Mouse (Mus musculus): Measurements from ENCODE around the gene Armcx1. TPM values are rescaled to one million over a fixed set of nuclear protein-coding genes. Genes with fewer than 3 reads are reported as not detected.
"Not testable (repeated sequence)": the region's sequence is repeated elsewhere in the genome, so short reads cannot be mapped to it uniquely, and the experiment has no call there.

Armcx1 gene
- 41.8 and 47.0 TPM in 2 replicates for polyA plus RNA-seq (2016; fragmentation: Nextera tagmentation; extraction: Ambion mirVana)

DNA sequence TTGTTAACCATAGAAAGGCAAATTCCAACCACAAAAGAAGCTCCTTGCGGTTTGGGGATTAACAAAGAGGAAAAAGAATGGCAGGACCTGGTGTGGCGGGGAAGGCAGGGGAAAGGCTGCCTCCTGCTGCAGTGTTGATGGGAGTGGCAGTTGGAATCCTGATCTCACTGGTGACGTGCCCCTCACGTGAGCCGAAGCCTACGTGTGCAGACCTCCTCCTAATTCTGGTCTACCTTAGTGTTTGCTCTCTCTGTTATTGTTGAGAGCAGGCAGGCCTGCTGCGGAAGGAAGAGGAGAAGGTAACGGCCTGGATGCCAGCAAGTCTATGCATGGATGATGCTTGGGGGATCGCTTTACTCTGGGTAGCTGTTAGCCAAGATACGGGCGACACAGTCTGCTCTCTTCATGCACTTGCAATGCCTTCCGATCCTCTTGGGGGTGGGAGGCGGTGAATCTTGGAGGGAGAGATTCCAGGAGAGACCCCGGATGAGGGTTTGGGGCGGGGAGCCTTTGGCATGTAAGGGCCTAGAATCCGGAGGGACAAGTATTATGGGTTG is at the start of gene Armcx1:
Gene Armcx1 (plus strand): TSS at position 212 of the 557 bp plus-strand sequence.
- peak; percentile 75 for DNase-seq (ENCODE audit: low spot score)
- H3K27ac ChIP-seq = peak within 1 kb of the TSS; percentile 91
- no peaks in the 10 kb centered on the region; the same call in 1 of the 2 replicates for H3K4me1 ChIP-seq (replicated peaks)
- peaks cover 17% of the 10 kb centered on the region for H3K36me3 ChIP-seq
- peak within 1 kb of the TSS; percentile 59 for H3K4me3 ChIP-seq
- H3K9me3 ChIP-seq = no peaks in the 10 kb centered on the region
- peaks cover 30% of the 10 kb centered on the region for H3K27me3 ChIP-seq (ENCODE audit: insufficient read depth, poor library complexity, severe bottlenecking)
- WGBS = 17% methylated on average over 16 of the region's 16 CpGs

DNA sequence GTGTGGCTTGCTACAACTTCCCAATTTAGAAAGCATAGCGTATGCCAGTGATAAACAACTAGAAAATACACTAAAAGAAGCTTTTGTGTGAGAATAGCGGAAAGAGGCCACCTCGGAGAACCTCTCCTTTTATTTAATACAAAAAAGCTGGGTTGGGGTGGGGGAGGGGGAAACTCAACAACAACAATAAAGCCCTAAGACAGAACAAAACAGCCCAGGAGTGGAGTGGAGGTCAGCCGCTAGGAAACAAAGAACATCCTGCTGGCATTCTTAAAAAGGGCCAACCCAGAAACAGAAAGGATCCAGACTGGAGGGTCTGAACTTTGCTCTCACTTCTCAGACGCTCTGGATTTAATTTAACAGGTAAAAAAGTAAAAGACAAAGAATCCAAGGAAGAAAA is 42.7 kb upstream of the Armcx1 start:
- Histone ChIP-seq H3K9me3 (no peaks in the 10 kb centered on the region), H3K4me3 (no peak overlapping the region), H3K27me3 (ENCODE audit: insufficient read depth, poor library complexity, severe bottlenecking) (no peaks in the 10 kb centered on the region), H3K36me3 (no peaks in the 10 kb centered on the region), H3K4me1 (replicated peaks) (peaks cover 15% of the 10 kb centered on the region), H3K27ac (peak overlapping the region; percentile 70)
- DNase-seq (ENCODE audit: low spot score) = peak; percentile 35
- 13% methylated on average over 5 of the region's 5 CpGs for WGBS

DNA sequence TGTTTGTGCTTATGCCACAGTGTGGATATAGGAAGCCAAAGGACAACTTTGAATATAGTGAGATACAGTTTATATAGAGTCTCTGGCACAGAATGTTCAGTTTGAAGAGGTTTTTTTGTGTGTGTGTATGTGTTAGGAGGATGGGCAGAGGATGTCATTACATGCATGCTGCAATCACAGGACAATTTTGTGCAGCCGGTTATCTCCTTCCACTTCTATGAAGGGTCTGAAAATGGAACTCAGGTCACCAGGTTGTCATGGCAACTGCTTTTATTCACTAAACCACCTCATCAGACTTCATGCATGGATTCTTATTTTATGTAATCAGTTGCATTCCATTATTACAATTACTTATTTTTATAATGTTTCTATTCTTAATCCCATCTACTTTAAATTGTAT is 41.8 kb upstream of the Armcx1 start:
- Histone ChIP-seq H3K27me3 (ENCODE audit: insufficient read depth, poor library complexity, severe bottlenecking) (no peaks in the 10 kb centered on the region), H3K27ac (peak overlapping the region; percentile 70), H3K9me3 (no peaks in the 10 kb centered on the region), H3K4me3 (no peak overlapping the region), H3K4me1 (replicated peaks) (peaks cover 15% of the 10 kb centered on the region), H3K36me3 (no peaks in the 10 kb centered on the region)
- DNase-seq (ENCODE audit: low spot score) = no peak
- WGBS = 48% methylated on average over 1 of the region's 1 CpGs

DNA sequence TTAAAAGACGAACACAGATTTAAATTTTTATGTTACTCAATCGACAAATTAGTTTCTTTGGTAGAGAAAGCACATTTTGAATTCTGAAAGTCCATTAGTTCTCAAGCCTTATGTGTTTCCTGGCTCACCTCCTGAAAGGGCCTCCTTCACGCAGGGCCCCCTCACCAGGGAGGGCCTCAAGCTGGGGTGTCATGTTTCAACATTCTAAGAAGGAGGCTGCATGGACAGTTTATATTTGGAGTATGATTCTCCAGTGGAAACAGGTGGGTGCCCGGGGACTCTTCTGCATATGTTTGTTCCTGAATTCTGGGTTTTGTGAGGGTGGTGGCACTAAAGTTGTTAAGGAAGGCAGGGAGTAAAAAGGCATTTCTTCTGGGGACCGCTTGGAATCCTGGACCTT is 32.8 kb upstream of the Armcx1 start:
- DNase-seq (ENCODE audit: low spot score) = peak; percentile 14
- Histone ChIP-seq H3K4me1 (replicated peaks) (peaks cover 14% of the 10 kb centered on the region), H3K4me3 (peak overlapping the region; percentile 64), H3K36me3 (peaks cover 20% of the 10 kb centered on the region), H3K27me3 (ENCODE audit: insufficient read depth, poor library complexity, severe bottlenecking) (peaks cover 20% of the 10 kb centered on the region), H3K9me3 (no peaks in the 10 kb centered on the region), H3K27ac (peak overlapping the region; percentile 92)
- 38% methylated on average over 5 of the region's 5 CpGs for WGBS

DNA sequence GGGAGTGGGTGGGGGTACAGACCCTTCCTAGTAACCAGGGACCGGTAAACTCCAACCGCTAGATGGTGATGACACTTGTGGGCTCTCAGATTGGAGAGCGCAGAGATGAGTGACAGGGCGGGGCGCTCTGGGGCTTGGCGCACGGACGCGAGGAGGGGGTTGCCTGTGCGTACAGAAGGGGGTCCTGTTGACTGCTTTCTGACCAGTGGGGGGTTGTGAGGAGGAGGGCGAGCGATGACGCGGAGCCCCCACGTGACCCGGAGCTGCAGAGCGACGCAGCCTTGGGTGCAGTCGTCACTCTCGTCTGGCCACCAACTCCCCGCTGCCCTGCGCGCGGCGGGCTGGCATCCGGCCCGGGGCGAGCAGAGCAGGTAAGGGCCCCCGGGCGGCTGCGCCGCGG is 31.5 kb upstream of the Armcx1 start, which contains the start of gene Armcx4:
Gene Armcx4 (plus strand): TSS at position 253 of the 400 bp plus-strand sequence.
- DNase-seq (ENCODE audit: low spot score) = peak; percentile 87
- Histone ChIP-seq H3K4me3 (peak within 1 kb of the TSS; percentile 64), H3K4me1 (replicated peaks) (peaks cover 14% of the 10 kb centered on the region), H3K36me3 (peaks cover 33% of the 10 kb centered on the region), H3K27ac (peak within 1 kb of the TSS; percentile 92), H3K27me3 (ENCODE audit: insufficient read depth, poor library complexity, severe bottlenecking) (peaks cover 28% of the 10 kb centered on the region), H3K9me3 (no peaks in the 10 kb centered on the region)
- WGBS = 21% methylated on average over 33 of the region's 33 CpGs

DNA sequence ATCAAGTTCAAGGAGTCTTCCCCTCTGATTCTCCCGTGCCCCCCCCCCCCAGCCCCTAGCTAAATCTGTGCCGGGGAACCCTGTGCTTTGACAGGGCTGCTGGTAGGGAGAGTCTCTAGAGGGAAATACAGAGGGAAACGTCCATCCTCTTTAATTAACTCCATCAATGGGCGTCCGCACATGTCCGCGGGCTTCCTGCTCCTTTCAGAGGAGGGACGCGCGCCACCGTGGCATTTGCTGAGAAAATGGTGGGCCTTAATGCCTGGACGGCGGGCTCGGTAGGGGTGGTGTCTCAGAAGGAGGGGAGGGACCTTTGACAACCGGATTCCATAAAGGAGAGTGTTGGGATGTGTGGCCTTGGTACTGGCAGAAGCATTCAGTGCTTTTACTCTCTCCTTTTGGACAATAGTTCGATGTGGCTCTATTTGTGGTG is 31.0 kb upstream of the Armcx1 start:
- Histone ChIP-seq H3K4me1 (replicated peaks) (peaks cover 14% of the 10 kb centered on the region), H3K4me3 (peak overlapping the region; percentile 64), H3K27ac (peak overlapping the region; percentile 92), H3K9me3 (no peaks in the 10 kb centered on the region), H3K36me3 (peaks cover 38% of the 10 kb centered on the region), H3K27me3 (ENCODE audit: insufficient read depth, poor library complexity, severe bottlenecking) (peaks cover 28% of the 10 kb centered on the region)
- WGBS = 18% methylated on average over 16 of the region's 16 CpGs
- DNase-seq (ENCODE audit: low spot score) = peak; percentile 54

- 78% methylated on average over 2 of the region's 2 CpGs for WGBS
- Histone ChIP-seq H3K9me3 (no peaks in the 10 kb centered on the region), H3K36me3 (peaks cover 67% of the 10 kb centered on the region)
Observed at GRCm38 (mm10) chrX:134689676-134690075, 28.1 kb upstream of the Armcx1 start.

DNA sequence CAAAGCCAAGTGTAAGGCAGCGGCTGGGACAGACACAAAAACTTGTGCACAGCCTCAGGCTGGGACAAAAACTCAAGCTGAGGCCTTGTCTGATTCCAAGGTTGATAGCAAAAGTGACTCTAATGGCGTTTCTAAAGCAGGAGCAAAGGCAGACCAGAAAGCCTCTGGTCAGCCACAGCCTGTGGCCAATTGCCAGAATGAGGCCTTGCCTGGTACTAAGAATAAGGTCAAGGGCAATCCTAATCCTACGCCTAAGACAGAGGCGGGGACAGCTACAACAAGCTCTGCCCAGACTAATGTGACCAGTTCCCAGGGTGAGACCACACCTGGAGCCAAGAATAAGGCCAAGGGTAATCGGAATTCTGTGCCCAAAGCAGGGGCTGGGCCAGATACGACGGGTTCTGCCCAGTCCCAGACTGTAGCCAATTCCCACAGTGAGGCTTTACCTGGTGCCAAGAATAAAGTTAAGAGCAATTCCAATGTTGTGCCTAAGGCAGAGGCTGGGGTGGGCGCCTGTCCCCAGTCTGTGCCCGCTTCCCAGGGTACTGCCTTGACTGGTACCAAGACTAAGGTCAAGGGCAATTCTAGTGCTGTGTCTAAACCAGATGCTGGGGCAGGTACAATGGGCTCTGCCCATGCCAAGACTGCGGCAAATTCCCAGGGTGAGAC is 26.8 kb upstream of the Armcx1 start:
- H3K27me3 ChIP-seq (ENCODE audit: insufficient read depth, poor library complexity, severe bottlenecking) = peaks cover 47% of the 10 kb centered on the region
- H3K9me3 ChIP-seq = no peaks in the 10 kb centered on the region
- peaks cover 80% of the 10 kb centered on the region for H3K36me3 ChIP-seq
- WGBS = 91% methylated on average over 10 of the region's 10 CpGs
- peaks cover 5% of the 10 kb centered on the region for H3K4me1 ChIP-seq (replicated peaks)
- no peak for DNase-seq (ENCODE audit: low spot score)
- H3K27ac ChIP-seq = no peak overlapping the region
- no peak overlapping the region for H3K4me3 ChIP-seq

More at GRCm38 (mm10) chrX:134689676-134690075, 28.1 kb upstream of the Armcx1 start:
- no peak overlapping the region for H3K27ac ChIP-seq
- DNase-seq (ENCODE audit: low spot score) = no peak
- H3K4me1 ChIP-seq (replicated peaks) = peaks cover 14% of the 10 kb centered on the region
- H3K27me3 ChIP-seq (ENCODE audit: insufficient read depth, poor library complexity, severe bottlenecking) = peaks cover 44% of the 10 kb centered on the region
- H3K4me3 ChIP-seq = no peak overlapping the region

DNA sequence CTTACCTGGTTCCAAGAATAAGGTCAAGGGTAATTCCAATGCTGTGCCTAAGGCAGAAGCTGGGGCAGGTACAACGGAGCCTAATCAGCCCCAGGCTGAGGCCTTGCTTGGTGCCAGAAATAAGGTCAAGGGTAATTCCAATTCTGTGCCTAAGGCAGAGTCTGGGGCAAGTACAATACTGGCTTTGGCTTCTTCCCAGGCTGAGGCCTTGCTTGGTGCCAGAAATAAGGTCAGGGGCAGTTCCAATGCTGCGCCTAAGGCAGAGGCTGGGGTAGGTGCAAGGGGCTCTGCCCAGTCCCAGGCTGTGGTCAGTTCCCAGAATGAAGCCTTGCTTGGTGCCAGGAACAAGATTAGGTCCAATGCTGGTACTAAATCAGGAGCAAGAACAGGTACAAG is 26.2 kb upstream of the Armcx1 start:
- DNase-seq (ENCODE audit: low spot score) = no peak
- Histone ChIP-seq H3K27ac (no peak overlapping the region), H3K36me3 (peaks cover 85% of the 10 kb centered on the region), H3K4me1 (replicated peaks) (peaks cover 5% of the 10 kb centered on the region), H3K4me3 (no peak overlapping the region), H3K9me3 (no peaks in the 10 kb centered on the region), H3K27me3 (ENCODE audit: insufficient read depth, poor library complexity, severe bottlenecking) (peaks cover 42% of the 10 kb centered on the region)
- WGBS = 92% methylated on average over 2 of the region's 2 CpGs

- 19% methylated on average over 3 of the region's 3 CpGs for WGBS
- Histone ChIP-seq H3K27me3 (ENCODE audit: insufficient read depth, poor library complexity, severe bottlenecking) (peaks cover 30% of the 10 kb centered on the region), H3K27ac (peak overlapping the region; percentile 91; the same call in 1 of the 2 replicates), H3K4me3 (0 out of 2 replicates have a peak overlapping the region, but pooled peaks have one; percentile 59), H3K4me1 (replicated peaks) (no peaks in the 10 kb centered on the region; the same call in 1 of the 2 replicates), H3K9me3 (no peaks in the 10 kb centered on the region), H3K36me3 (peaks cover 17% of the 10 kb centered on the region)
- DNase-seq (ENCODE audit: low spot score) = no peak
Observed at GRCm38 (mm10) chrX:134716863-134717262, 900 bp upstream of the Armcx1 start.

DNA sequence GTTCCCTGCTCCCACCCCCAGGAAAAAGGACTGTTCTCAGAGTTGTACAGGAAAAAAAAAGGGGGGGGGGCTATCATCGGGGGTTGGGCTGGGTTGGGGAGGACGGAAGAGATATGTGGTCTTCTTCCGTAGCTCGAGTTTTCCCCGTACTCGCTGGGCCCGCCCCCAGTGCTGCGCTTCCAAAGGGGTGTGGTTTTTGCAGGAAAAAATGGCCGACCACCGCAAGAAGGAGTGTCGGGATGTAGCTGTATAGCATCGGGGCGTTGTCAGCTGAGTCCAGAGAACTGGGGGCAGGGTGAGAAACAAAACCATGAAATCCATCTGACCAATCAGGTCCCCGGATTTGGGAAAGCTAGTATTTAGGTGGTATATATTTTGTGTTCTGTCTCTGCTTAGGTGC is 761 bp downstream of the Armcx1 start:
- peaks cover 30% of the 10 kb centered on the region for H3K27me3 ChIP-seq (ENCODE audit: insufficient read depth, poor library complexity, severe bottlenecking)
- H3K4me1 ChIP-seq (replicated peaks) = peaks cover 1% of the 10 kb centered on the region; the same call in 1 of the 2 replicates
- H3K27ac ChIP-seq = peak overlapping the region; percentile 91
- H3K9me3 ChIP-seq = no peaks in the 10 kb centered on the region
- peak overlapping the region; percentile 59 for H3K4me3 ChIP-seq
- peaks cover 17% of the 10 kb centered on the region for H3K36me3 ChIP-seq
- peak; percentile 66 for DNase-seq (ENCODE audit: low spot score)
- 28% methylated on average over 14 of the region's 14 CpGs for WGBS

- not testable (repeated sequence) for H3K9me3 ChIP-seq; H3K4me1 ChIP-seq (replicated peaks); DNase-seq (ENCODE audit: low spot score); H3K27ac ChIP-seq; H3K4me3 ChIP-seq
- Histone ChIP-seq H3K36me3 (peaks cover 17% of the 10 kb centered on the region), H3K27me3 (ENCODE audit: insufficient read depth, poor library complexity, severe bottlenecking) (peaks cover 22% of the 10 kb centered on the region)
- WGBS = 40% methylated on average over 2 of the region's 2 CpGs
Observed at GRCm38 (mm10) chrX:134723762-134724161, 6.0 kb downstream of the Armcx1 start.

- Histone ChIP-seq H3K4me1 (replicated peaks) (no peaks in the 10 kb centered on the region), H3K27me3 (ENCODE audit: insufficient read depth, poor library complexity, severe bottlenecking) (peaks cover 46% of the 10 kb centered on the region), H3K9me3 (no peaks in the 10 kb centered on the region), H3K4me3 (no peak overlapping the region), H3K27ac (no peak overlapping the region), H3K36me3 (no peaks in the 10 kb centered on the region)
- WGBS = 59% methylated on average over 4 of the region's 4 CpGs
- no peak for DNase-seq (ENCODE audit: low spot score)
Observed at GRCm38 (mm10) chrX:134729778-134730177, 12.0 kb downstream of the Armcx1 start.

Measured in hindbrain, embryonic 10.5 days (tissue).